Mouse (Mus musculus): ENCODE results near the gene Gm6205. TPM values are rescaled to one million over a fixed set of nuclear protein-coding genes. Genes with fewer than 3 reads are reported as not detected.
"Not testable (repeated sequence)": the region's sequence is repeated elsewhere in the genome, so short reads cannot be mapped to it uniquely, and the experiment has no call there.

Gm6205 gene
- total RNA-seq (2022): not detected

DNA sequence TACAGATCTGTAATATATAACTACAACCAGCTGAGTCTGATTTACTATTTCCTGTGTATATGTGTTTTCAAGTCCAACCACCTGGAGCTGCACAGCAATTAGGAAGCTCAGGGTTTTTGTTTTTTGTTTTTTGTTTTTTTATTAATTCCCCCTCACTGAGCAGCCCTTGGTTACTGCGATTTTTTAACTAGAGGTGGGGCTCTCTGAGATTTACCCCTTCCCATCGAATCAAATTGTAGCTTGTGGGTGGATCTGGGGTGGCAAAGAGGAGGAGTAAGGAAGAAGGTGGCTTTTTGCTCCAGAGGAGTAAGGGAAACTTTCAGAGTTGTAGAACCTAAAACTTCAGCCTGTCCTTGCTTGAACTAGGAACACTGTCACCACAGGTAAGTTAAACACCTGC, at the start of gene Gm6205:
Gene Gm6205 (plus strand): TSS at position 301 of the 400 bp plus-strand sequence.
- DNase-seq: not testable (repeated sequence)

DNA sequence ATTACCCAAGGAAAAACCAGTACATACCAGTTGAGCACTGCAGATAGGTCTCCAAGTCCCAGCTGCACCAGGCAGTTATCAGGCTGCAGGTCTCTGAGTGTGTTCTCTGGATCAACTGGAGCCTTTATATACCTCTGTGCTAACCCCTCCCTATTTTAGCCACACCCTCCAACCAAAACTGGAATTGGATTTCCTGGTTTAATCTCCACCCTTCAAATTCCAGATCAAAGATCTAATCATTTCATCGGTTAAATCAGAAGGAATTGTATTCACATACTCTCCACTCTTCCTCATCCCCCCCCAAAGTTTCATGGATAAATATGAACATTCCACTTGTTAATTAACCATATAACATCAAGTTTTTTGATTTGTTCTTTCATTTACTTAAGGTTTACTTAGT, 31.9 kb upstream of the Gm6205 start, which contains the start of gene Gm3147:
Gene Gm3147 (minus strand): TSS at position 101 of the 400 bp plus-strand sequence.
- not testable (repeated sequence) for DNase-seq

DNA sequence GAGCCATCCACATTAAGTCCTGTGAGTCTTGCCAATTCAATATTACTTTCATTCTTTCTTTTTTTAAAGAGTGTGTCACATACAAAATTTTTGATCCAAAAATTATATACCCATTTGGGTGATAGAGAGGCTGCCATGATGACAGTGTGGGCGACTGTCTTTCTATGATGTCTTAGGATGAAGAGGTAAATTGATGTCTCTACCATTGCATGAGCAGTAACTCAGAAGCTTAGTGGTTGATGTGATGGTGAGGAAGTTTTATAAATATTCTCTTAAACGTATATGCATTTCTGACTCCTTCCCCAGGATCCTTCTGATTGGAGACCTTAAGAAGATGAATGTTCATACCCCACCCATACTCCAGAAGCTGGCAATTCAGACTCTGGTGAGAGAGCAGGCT, 24.5 kb upstream of the Gm6205 start, which contains the start of gene Gm6509:
Gene Gm6509 (plus strand): TSS at position 301 of the 400 bp plus-strand sequence.
- not testable (repeated sequence) for DNase-seq

Other genes starting within 250 kb of the Gm6205 start
- not detected for gene Gm7682, start 202.6 kb upstream of the Gm6205 start, total RNA-seq (2022)
- gene Gm3139, start 122.1 kb upstream of the Gm6205 start, total RNA-seq (2022): not detected
- gene Gm3147, start 32.0 kb upstream of the Gm6205 start, total RNA-seq (2022): not detected
- not detected for gene Gm6509, start 24.4 kb upstream of the Gm6205 start, total RNA-seq (2022)
- not detected for gene Gm3183, start 217.1 kb downstream of the Gm6205 start, total RNA-seq (2022)

Data from adrenal gland, adult 8-10 months (tissue).